Mouse (Mus musculus) hindbrain, embryonic 16.5 days (tissue): ENCODE measurements around the gene C1ql1. TPM values are rescaled to one million over a fixed set of nuclear protein-coding genes. Genes with fewer than 3 reads are reported as not detected.

ENCODE experiments used
- ATAC-seq: fragments of 200-750 bp; cut with Nextera tagmentation; 2 replicates; pipeline ENCODE4 v1.8.0; 2017; ENCODE audit warnings: moderate TSS enrichment, moderate library complexity
- H3K27ac ChIP-seq: fragments of 300-500 bp; sonication (generic); 2 replicates; pipeline ENCODE4 v1.5.1; 2014; ENCODE audit warnings: low read depth, mild to moderate bottlenecking, control low read depth, low read length, moderate library complexity
- H3K27me3 ChIP-seq: fragments of 300-500 bp; sonication (generic); replicated peaks from 2 replicates; pipeline ENCODE4 v1.6.1; 2014; ENCODE audit warnings: low read length; ENCODE audit not compliant: control insufficient read depth, insufficient read depth
- H3K36me3 ChIP-seq: fragments of 300-500 bp; sonication (generic); 2 replicates; pipeline ENCODE4 v1.6.1; 2014; ENCODE audit warnings: mild to moderate bottlenecking, low read length, moderate library complexity, mixed read lengths; ENCODE audit not compliant: control insufficient read depth, insufficient read depth
- H3K4me1 ChIP-seq: fragments of 300-500 bp; sonication (generic); 2 replicates; pipeline ENCODE4 v1.6.1; 2014; ENCODE audit warnings: low read depth, low read length; ENCODE audit not compliant: control insufficient read depth, insufficient read depth
- H3K4me2 ChIP-seq: fragments of 300-500 bp; sonication (generic); 2 replicates; pipeline ENCODE4 v1.6.1; 2014; ENCODE audit warnings: mild to moderate bottlenecking, low read length, control low read depth, moderate library complexity
- H3K4me3 ChIP-seq: fragments of 300-500 bp; sonication (generic); 2 replicates; pipeline ENCODE4 v1.5.1; 2014; ENCODE audit warnings: mild to moderate bottlenecking, low read length, control low read depth, moderate library complexity
- H3K9ac ChIP-seq: fragments of 300-500 bp; sonication (generic); 2 replicates; pipeline ENCODE4 v1.6.1; 2014; ENCODE audit warnings: low read depth, mild to moderate bottlenecking, control low read depth, low read length, moderate library complexity
- H3K9me3 ChIP-seq: fragments of 300-500 bp; sonication (generic); 2 replicates; pipeline ENCODE4 v1.6.1; 2014; ENCODE audit warnings: mild to moderate bottlenecking, low read length, moderate library complexity; ENCODE audit not compliant: control insufficient read depth
- WGBS: fragments of 180-500 bp; shearing (Covaris S2); extraction: QIAGEN DNeasy Blood & Tissue Kit; methylation state at CpG from one replicate; pipeline ENCODE4 v1.1.7; 2014; 5-methylcytosine and 5-hydroxymethylcytosine counted together
- polyA plus RNA-seq: library from polyadenylated mRNA; unstranded; fragments of >200 nt; fragmentation: Nextera tagmentation; extraction: Ambion mirVana; gene quantifications from 2 replicates; pipeline ENCODE4 v1.2.1, GENCODE M21; 2015

C1ql1 gene
- polyA plus RNA-seq = 9.0 and 9.9 TPM in 2 replicates

GRCm38 (mm10) chr11:102946265-102946991 is at the start of gene C1ql1:
C1ql1 (minus strand) TSS chr11:102946688.
- H3K27ac ChIP-seq = no peak within 1 kb of the TSS
- H3K4me2 ChIP-seq = peak within 1 kb of the TSS; percentile 58
- no peaks in the 10 kb centered on the region for H3K36me3 ChIP-seq
- H3K4me1 ChIP-seq = peaks cover 24% of the 10 kb centered on the region
- peak within 1 kb of the TSS; percentile 54 for H3K9ac ChIP-seq
- no peaks in the 10 kb centered on the region for H3K9me3 ChIP-seq
- peak; percentile 64 for ATAC-seq
- peak within 1 kb of the TSS; percentile 44 for H3K4me3 ChIP-seq
- peaks cover 48% of the 10 kb centered on the region for H3K27me3 ChIP-seq
- WGBS = under 1% methylated on average over 50 of the region's 87 CpGs

GRCm38 (mm10) chr11:102994952-102995351 is 48.5 kb upstream of the C1ql1 start:
- peaks cover 22% of the 10 kb centered on the region for H3K36me3 ChIP-seq
- no peak overlapping the region for H3K9ac ChIP-seq
- H3K4me2 ChIP-seq = no peak overlapping the region
- H3K27ac ChIP-seq = no peak overlapping the region
- ATAC-seq = no peak
- H3K27me3 ChIP-seq = no peaks in the 10 kb centered on the region
- no peaks in the 10 kb centered on the region for H3K9me3 ChIP-seq
- WGBS = 82% methylated on average over 18 of the region's 18 CpGs
- H3K4me3 ChIP-seq = no peak overlapping the region
- H3K4me1 ChIP-seq = peaks cover 22% of the 10 kb centered on the region

GRCm38 (mm10) chr11:102993420-102994029 is 47.0 kb upstream of the C1ql1 start:
- H3K4me2 ChIP-seq = no peak overlapping the region
- H3K36me3 ChIP-seq = peaks cover 14% of the 10 kb centered on the region
- H3K27me3 ChIP-seq = peaks cover 8% of the 10 kb centered on the region; the same call in 1 of the 2 replicates
- H3K27ac ChIP-seq = no peak overlapping the region
- ATAC-seq = 0 out of 2 replicates have a peak, but pooled peaks have one; percentile 21
- peaks cover 28% of the 10 kb centered on the region for H3K4me1 ChIP-seq
- H3K9ac ChIP-seq = no peak overlapping the region
- 22% methylated on average over 17 of the region's 17 CpGs for WGBS
- no peaks in the 10 kb centered on the region for H3K9me3 ChIP-seq
- H3K4me3 ChIP-seq = no peak overlapping the region

- peak; percentile 40; the same call in 1 of the 2 replicates for ATAC-seq
- no peak overlapping the region for H3K4me3 ChIP-seq
- no peak overlapping the region for H3K9ac ChIP-seq
- H3K27me3 ChIP-seq = peaks cover 8% of the 10 kb centered on the region; the same call in 1 of the 2 replicates
- H3K27ac ChIP-seq = no peak overlapping the region
- 10% methylated on average over 5 of the region's 5 CpGs for WGBS
- H3K36me3 ChIP-seq = peaks cover 10% of the 10 kb centered on the region
- no peaks in the 10 kb centered on the region for H3K9me3 ChIP-seq
- H3K4me1 ChIP-seq = peaks cover 28% of the 10 kb centered on the region
- H3K4me2 ChIP-seq = no peak overlapping the region
Observed at GRCm38 (mm10) chr11:102992940-102993339, 46.5 kb upstream of the C1ql1 start.

- H3K9me3 ChIP-seq = no peaks in the 10 kb centered on the region
- H3K27me3 ChIP-seq = peaks cover 8% of the 10 kb centered on the region; the same call in 1 of the 2 replicates
- peak overlapping the region; percentile 50 for H3K4me2 ChIP-seq
- ATAC-seq = no peak
- H3K4me3 ChIP-seq = peak overlapping the region; percentile 16; the same call in 1 of the 2 replicates
- peak overlapping the region; percentile 50 for H3K9ac ChIP-seq
- H3K27ac ChIP-seq = no peak overlapping the region
- H3K4me1 ChIP-seq = peaks cover 28% of the 10 kb centered on the region
- WGBS = 2% methylated on average over 16 of the region's 16 CpGs
- 0 out of 2 replicates have a peak, but pooled peaks cover 3% of the 10 kb centered on the region for H3K36me3 ChIP-seq
Observed at GRCm38 (mm10) chr11:102991681-102992080, 45.2 kb upstream of the C1ql1 start.

- Histone ChIP-seq H3K4me2 (peak overlapping the region; percentile 80), H3K4me3 (peak overlapping the region; percentile 40), H3K27me3 (peaks cover 8% of the 10 kb centered on the region; the same call in 1 of the 2 replicates), H3K9me3 (no peaks in the 10 kb centered on the region), H3K36me3 (no peaks in the 10 kb centered on the region), H3K9ac (peak overlapping the region; percentile 59), H3K4me1 (peaks cover 28% of the 10 kb centered on the region), H3K27ac (no peak overlapping the region)
- 2% methylated on average over 29 of the region's 29 CpGs for WGBS
- ATAC-seq = no peak
Observed at GRCm38 (mm10) chr11:102990152-102990663, 43.7 kb upstream of the C1ql1 start.

- Histone ChIP-seq H3K9me3 (no peaks in the 10 kb centered on the region), H3K4me1 (peaks cover 28% of the 10 kb centered on the region), H3K4me2 (peak overlapping the region; percentile 80), H3K27me3 (peaks cover 8% of the 10 kb centered on the region; the same call in 1 of the 2 replicates), H3K27ac (no peak overlapping the region), H3K4me3 (peak overlapping the region; percentile 40), H3K9ac (peak overlapping the region; percentile 59), H3K36me3 (no peaks in the 10 kb centered on the region)
- 5% methylated on average over 28 of the region's 28 CpGs for WGBS
- ATAC-seq = no peak
Observed at GRCm38 (mm10) chr11:102989641-102990151, 43.2 kb upstream of the C1ql1 start.

GRCm38 (mm10) chr11:102985160-102985559 is 38.7 kb upstream of the C1ql1 start:
- ATAC-seq = peak; percentile 45; the same call in 1 of the 2 replicates
- WGBS = 47% methylated on average over 6 of the region's 6 CpGs

GRCm38 (mm10) chr11:102984615-102985014 is 38.1 kb upstream of the C1ql1 start:
- no peak overlapping the region for H3K4me3 ChIP-seq
- no peaks in the 10 kb centered on the region for H3K9me3 ChIP-seq
- H3K36me3 ChIP-seq = no peaks in the 10 kb centered on the region
- H3K27ac ChIP-seq = no peak overlapping the region
- ATAC-seq = peak; percentile 41; the same call in 1 of the 2 replicates
- peaks cover 3% of the 10 kb centered on the region for H3K4me1 ChIP-seq
- H3K9ac ChIP-seq = no peak overlapping the region
- H3K27me3 ChIP-seq = peaks cover 7% of the 10 kb centered on the region; the same call in 1 of the 2 replicates
- WGBS = 28% methylated on average over 4 of the region's 4 CpGs
- H3K4me2 ChIP-seq = no peak overlapping the region

More at GRCm38 (mm10) chr11:102985160-102985559, 38.7 kb upstream of the C1ql1 start:
- H3K4me2 ChIP-seq = no peak overlapping the region
- no peaks in the 10 kb centered on the region for H3K9me3 ChIP-seq
- H3K27me3 ChIP-seq = peaks cover 8% of the 10 kb centered on the region; the same call in 1 of the 2 replicates
- H3K4me3 ChIP-seq = no peak overlapping the region
- H3K4me1 ChIP-seq = peaks cover 8% of the 10 kb centered on the region
- no peak overlapping the region for H3K27ac ChIP-seq
- no peak overlapping the region for H3K9ac ChIP-seq
- no peaks in the 10 kb centered on the region for H3K36me3 ChIP-seq
